Mouse (Mus musculus): Measurements from ENCODE around the gene Abcc3.

- TF ChIP-seq POLR2A (IDR thresholded peaks at IDR 0.05; ENCODE audit: borderline replicate concordance, insufficient read depth, low read length): no peak
- no peak for TF ChIP-seq CTCF (IDR thresholded peaks at IDR 0.05; ENCODE audit: borderline replicate concordance, insufficient read depth, low read depth, low read length)
Measured at GRCm38 (mm10) chr11:94344470-94344869, 48.3 kb downstream of the Abcc3 start.
